Mouse (Mus musculus) cortical plate, adult 2 months (tissue): ENCODE data around the gene Ptprk.

ENCODE experiments used
- CTCF ChIP-seq: fragments of 200-500 bp; IDR thresholded peaks from 2 replicates; pipeline ENCODE4 v1.5.1; 2011; ENCODE audit warnings: mild to moderate bottlenecking, control low read depth, low read length; ENCODE audit not compliant: insufficient read depth; ENCODE audit errors: extremely low read depth
- POLR2A ChIP-seq: fragments of 200-500 bp; IDR thresholded peaks from 2 replicates; pipeline ENCODE4 v1.6.1; 2011; ENCODE audit warnings: mild to moderate bottlenecking, low read length, control low read depth; ENCODE audit not compliant: insufficient read depth; ENCODE audit errors: extremely low read depth

DNA sequence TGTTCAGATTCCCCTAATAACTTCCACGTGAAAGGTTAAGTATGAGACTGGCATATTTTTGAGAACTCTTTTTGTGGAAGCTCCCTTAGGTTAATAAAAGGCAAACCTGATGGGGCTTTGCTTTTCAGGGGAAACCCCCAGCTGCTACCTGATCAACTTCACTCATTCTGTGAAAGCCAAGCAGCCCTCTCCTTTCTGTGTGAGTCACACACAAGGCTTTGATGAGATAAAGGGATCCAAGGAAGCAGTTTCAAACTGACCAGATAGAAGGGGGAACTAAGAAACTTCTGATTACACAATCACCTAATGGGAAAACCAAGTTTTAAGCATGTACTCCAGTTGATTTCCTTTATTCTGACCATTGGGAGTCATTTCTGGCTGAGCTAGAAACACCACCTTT, 445.2 kb downstream of the Ptprk start:
- TF ChIP-seq CTCF, result no peak
- no peak for TF ChIP-seq POLR2A
